Mouse (Mus musculus) stomach, embryonic 14.5 days (tissue): ENCODE results near the gene Zfp74. TPM values are rescaled to one million over a fixed set of nuclear protein-coding genes. Genes with fewer than 3 reads are reported as not detected.

Experiments
- ATAC-seq: fragments of 200-750 bp; cut with Nextera tagmentation; 2 replicates; pipeline ENCODE4 v1.8.0; 2017; ENCODE audit warnings: low read depth, moderate TSS enrichment; ENCODE audit not compliant: insufficient number of reproducible peaks, insufficient read depth, low FRiP score
- H3K27ac ChIP-seq: fragments of 300-500 bp; sonication (generic); 2 replicates; pipeline ENCODE4 v1.5.1; 2014; ENCODE audit warnings: mild to moderate bottlenecking, low read length, moderate library complexity, mixed read lengths
- H3K27me3 ChIP-seq: fragments of 300-500 bp; sonication (generic); 2 replicates; pipeline ENCODE4 v1.6.1; 2014; ENCODE audit warnings: low read length, control low read depth, mixed read lengths; ENCODE audit not compliant: control insufficient read depth, insufficient read depth
- H3K36me3 ChIP-seq: fragments of 300-500 bp; sonication (generic); 2 replicates; pipeline ENCODE4 v1.6.1; 2014; ENCODE audit warnings: mild to moderate bottlenecking, control low read depth, low read length, moderate library complexity, mixed read lengths; ENCODE audit not compliant: control insufficient read depth, insufficient read depth
- H3K4me1 ChIP-seq: fragments of 300-500 bp; sonication (generic); 2 replicates; pipeline ENCODE4 v1.6.1; 2014; ENCODE audit warnings: low read length, control low read depth, mixed read lengths; ENCODE audit not compliant: control insufficient read depth, insufficient read depth
- H3K4me2 ChIP-seq: fragments of 300-500 bp; sonication (generic); replicated peaks from 2 replicates; pipeline ENCODE4 v1.6.1; 2014; ENCODE audit warnings: low read depth, low read length, control low read depth
- H3K4me3 ChIP-seq: fragments of 300-500 bp; sonication (generic); 2 replicates; pipeline ENCODE4 v1.5.1; 2014; ENCODE audit warnings: low read depth, low read length, control low read depth
- H3K9ac ChIP-seq: fragments of 300-500 bp; sonication (generic); replicated peaks from 2 replicates; pipeline ENCODE4 v1.6.1; 2014; ENCODE audit warnings: low read depth, mild to moderate bottlenecking, control low read depth, low read length, moderate library complexity, mixed read lengths
- H3K9me3 ChIP-seq: fragments of 300-500 bp; sonication (generic); 2 replicates; pipeline ENCODE4 v1.6.1; 2016; ENCODE audit warnings: low read depth, low read length, control low read depth; ENCODE audit not compliant: control insufficient read depth
- WGBS: fragments of 180-500 bp; shearing (Covaris S2); extraction: QIAGEN DNeasy Blood & Tissue Kit; methylation state at CpG from one replicate; pipeline ENCODE4 v1.1.7; 2014; 5-methylcytosine and 5-hydroxymethylcytosine counted together
- polyA plus RNA-seq: library from polyadenylated mRNA; unstranded; fragments of >200 nt; fragmentation: Nextera tagmentation; extraction: Ambion mirVana; gene quantifications from 2 replicates; pipeline ENCODE4 v1.2.1, GENCODE M21; 2014

The Zfp74 gene
- polyA plus RNA-seq, 1 experiment from 2014 or later = 12.0 TPM

DNA sequence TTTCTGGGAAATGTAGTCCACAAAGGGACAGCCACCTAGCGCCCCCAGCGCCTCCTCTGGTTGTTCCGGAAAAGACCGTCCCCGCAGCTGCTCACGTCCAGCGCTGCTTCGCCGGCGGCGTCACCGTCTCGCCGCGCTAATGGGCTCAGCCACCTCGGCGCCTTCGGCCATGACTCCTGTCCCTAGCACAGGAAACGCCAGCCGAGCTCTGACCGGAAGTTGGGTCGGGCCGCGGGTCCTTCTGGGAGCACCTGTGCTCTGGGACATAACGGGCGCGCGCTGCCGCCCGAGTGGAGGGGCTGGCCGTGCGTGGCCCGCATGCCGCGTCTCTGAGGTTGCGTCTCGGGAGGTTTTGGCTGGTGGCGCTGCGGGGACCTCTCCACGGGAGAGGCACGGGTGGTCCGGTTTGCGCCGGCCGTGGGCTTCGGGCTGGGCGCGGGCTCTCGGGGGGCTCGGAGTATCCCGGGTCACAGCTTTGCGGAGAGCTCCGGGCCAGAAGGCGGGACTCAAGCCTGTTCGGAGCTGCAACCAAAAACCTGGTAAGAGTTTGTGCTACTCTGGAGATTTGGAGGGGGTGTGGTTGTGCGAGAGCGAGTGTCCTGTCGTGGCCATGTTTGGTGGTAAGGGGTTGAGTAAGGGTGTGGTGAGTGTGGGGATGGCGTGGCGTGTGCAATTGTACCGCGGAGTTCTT lies 29.9 kb upstream of the Zfp74 start, which contains the start of gene Zfp568:
Gene Zfp568 (plus strand): TSS at position 266 of the 691 bp plus-strand sequence.
- no peaks in the 10 kb centered on the region for H3K27me3 ChIP-seq
- H3K4me3 ChIP-seq = peak within 1 kb of the TSS; percentile 82
- H3K27ac ChIP-seq = peak within 1 kb of the TSS; percentile 97
- peaks cover 13% of the 10 kb centered on the region; the same call in 1 of the 2 replicates for H3K36me3 ChIP-seq
- 0 out of 2 replicates have a peak, but pooled peaks cover 10% of the 10 kb centered on the region for H3K4me1 ChIP-seq
- H3K9me3 ChIP-seq = no peaks in the 10 kb centered on the region; the same call in 1 of the 2 replicates
- peak; percentile 91 for ATAC-seq
- under 1% methylated on average over 62 of the region's 62 CpGs for WGBS
- H3K4me2 ChIP-seq = peak within 1 kb of the TSS; percentile 60
- peak within 1 kb of the TSS; percentile 69 for H3K9ac ChIP-seq

DNA sequence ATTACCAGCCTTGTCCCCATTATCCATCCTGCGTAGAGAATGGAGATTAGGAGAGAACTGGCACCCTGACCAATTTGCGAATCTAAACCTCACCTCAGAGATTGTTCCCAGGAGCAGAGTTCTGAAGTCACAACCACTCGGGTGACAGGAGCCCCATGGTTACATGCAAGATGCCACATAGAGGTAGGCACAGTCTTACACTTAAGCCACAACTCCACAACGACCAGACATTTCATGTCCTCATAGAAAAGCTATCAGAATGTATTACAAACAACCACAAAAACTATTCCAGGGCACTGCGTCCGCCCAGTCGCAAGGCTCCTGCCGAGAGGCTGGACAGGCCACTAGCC lies 29.4 kb upstream of the Zfp74 start:
- ATAC-seq = no peak
- WGBS = under 1% methylated on average over 8 of the region's 8 CpGs

DNA sequence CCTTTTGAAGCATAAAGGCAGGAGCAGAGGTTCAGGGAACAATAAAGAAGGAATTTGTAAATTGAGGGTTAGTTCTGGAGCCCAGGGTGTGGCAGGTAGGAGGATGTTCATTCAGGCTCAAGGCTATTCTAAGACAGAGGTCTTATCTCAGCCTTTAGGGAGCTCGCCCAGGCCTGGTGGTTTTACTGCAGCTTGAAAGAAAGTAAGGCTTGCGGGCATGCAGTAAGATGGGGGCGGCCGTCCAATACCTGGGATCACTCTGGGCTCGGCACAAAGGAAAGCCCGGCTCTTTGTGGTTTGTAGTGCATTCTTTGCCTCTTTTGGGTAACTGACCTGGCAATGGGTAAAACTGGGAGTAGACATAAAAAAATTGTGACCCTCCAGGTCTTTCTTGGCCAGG lies 29.0 kb upstream of the Zfp74 start:
- H3K4me2 ChIP-seq = peak overlapping the region; percentile 60
- WGBS = 39% methylated on average over 6 of the region's 6 CpGs
- peak overlapping the region; percentile 69; the same call in 1 of the 2 replicates for H3K9ac ChIP-seq
- H3K4me1 ChIP-seq = 0 out of 2 replicates have a peak, but pooled peaks cover 10% of the 10 kb centered on the region
- peak overlapping the region; percentile 82 for H3K4me3 ChIP-seq
- no peak for ATAC-seq
- no peaks in the 10 kb centered on the region for H3K27me3 ChIP-seq
- H3K27ac ChIP-seq = peak overlapping the region; percentile 97
- peaks cover 9% of the 10 kb centered on the region; the same call in 1 of the 2 replicates for H3K36me3 ChIP-seq
- no peaks in the 10 kb centered on the region; the same call in 1 of the 2 replicates for H3K9me3 ChIP-seq

More for the DNA sequence above, 29.4 kb upstream of the Zfp74 start:
- Histone ChIP-seq H3K9ac (peak overlapping the region; percentile 69), H3K36me3 (peaks cover 13% of the 10 kb centered on the region; the same call in 1 of the 2 replicates), H3K9me3 (no peaks in the 10 kb centered on the region; the same call in 1 of the 2 replicates), H3K4me1 (0 out of 2 replicates have a peak, but pooled peaks cover 10% of the 10 kb centered on the region), H3K27ac (peak overlapping the region; percentile 97), H3K27me3 (no peaks in the 10 kb centered on the region), H3K4me2 (peak overlapping the region; percentile 60), H3K4me3 (peak overlapping the region; percentile 82)

DNA sequence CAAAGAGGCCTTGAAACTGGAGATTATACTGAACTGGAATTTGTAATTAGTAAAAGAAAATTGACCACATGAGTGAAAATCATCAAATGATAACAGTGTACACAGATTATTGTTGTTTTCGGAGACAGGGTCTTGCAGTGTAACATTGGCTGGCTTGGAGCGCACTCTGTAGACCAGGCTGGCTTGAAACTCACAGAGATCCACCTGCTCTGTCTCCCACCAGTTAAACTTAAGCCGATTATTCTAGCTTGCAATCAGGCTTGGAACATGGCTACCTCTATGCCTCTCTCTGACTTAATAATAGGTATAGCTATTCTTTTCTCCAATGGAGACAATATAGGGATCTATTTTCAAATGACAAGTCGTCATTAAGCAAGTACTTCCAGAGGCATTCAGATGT lies 28.5 kb upstream of the Zfp74 start:
- Histone ChIP-seq H3K36me3 (peaks cover 6% of the 10 kb centered on the region; the same call in 1 of the 2 replicates), H3K9ac (no peak overlapping the region), H3K4me2 (peak overlapping the region; percentile 60), H3K4me1 (0 out of 2 replicates have a peak, but pooled peaks cover 10% of the 10 kb centered on the region), H3K27me3 (no peaks in the 10 kb centered on the region), H3K27ac (no peak overlapping the region; the same call in 1 of the 2 replicates), H3K9me3 (no peaks in the 10 kb centered on the region; the same call in 1 of the 2 replicates), H3K4me3 (0 out of 2 replicates have a peak overlapping the region, but pooled peaks have one; percentile 82)
- ATAC-seq = no peak
- WGBS = 84% methylated on average over 4 of the region's 4 CpGs

DNA sequence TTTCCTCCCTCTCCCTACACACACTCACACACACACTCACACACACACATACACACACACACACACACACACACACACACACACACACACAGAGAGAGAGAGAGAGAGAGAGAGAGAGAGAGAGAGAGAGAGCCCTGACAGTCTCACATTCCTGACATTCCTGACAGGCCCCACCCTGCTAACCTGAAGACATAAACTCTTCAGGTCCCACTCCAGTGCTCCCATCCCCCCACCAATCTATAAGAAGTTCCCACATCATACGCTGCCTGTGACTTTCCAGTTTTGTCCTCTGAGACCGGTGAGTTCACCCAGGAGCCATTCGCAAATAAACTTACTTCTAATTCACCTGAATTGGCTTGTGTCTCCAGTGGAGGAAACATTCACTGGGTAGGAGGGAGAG lies 28.0 kb upstream of the Zfp74 start:
- no peak for ATAC-seq
- Histone ChIP-seq H3K4me2 (no peak overlapping the region), H3K4me3 (no peak overlapping the region), H3K4me1 (0 out of 2 replicates have a peak, but pooled peaks cover 10% of the 10 kb centered on the region), H3K9me3 (no peaks in the 10 kb centered on the region; the same call in 1 of the 2 replicates), H3K9ac (no peak overlapping the region), H3K27ac (no peak overlapping the region), H3K36me3 (peaks cover 6% of the 10 kb centered on the region; the same call in 1 of the 2 replicates), H3K27me3 (no peaks in the 10 kb centered on the region)
- WGBS = 74% methylated on average over 3 of the region's 3 CpGs

DNA sequence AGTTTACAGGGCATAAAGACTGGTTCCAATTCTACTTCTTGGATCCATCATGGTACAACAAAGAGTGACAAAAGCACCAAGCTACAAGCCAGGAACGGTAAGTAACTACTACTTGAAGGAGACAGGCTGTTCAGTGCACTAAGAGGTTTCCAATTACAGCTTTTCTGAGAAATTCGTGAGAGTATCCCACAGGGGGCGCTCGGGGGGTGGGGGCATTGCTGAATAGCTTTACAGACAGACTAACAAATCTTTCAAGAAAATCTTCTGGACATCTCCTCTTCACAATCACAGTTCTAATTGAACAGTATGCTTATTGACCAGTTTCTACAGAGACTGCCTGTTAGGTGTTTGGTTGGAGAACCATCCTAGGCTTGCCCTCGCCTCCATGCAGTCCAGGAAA lies 27.6 kb upstream of the Zfp74 start:
- Histone ChIP-seq H3K36me3 (peaks cover 5% of the 10 kb centered on the region; the same call in 1 of the 2 replicates), H3K27me3 (no peaks in the 10 kb centered on the region), H3K9me3 (no peaks in the 10 kb centered on the region; the same call in 1 of the 2 replicates), H3K4me1 (0 out of 2 replicates have a peak, but pooled peaks cover 10% of the 10 kb centered on the region), H3K4me2 (no peak overlapping the region), H3K27ac (no peak overlapping the region), H3K9ac (no peak overlapping the region), H3K4me3 (no peak overlapping the region)
- 35% methylated on average over 5 of the region's 5 CpGs for WGBS
- no peak for ATAC-seq

DNA sequence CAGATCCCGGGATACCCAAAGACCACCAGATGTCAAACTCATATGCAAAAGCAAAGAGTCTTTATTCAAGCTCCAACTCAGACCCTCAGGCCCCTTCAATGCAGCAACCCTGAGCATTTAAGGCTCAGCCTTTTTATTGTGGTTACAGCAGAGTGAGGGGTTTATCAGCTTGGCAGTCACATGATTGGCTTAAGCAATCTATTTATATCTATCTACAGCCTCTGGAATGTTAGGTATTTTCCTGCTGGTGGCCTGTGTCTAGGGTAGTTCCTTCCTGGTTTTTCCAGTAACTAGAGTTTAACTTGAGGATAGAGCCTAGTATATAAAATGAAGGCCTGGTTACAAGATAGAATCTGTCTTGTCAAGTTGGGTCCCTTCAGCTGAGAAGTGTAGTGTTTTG lies 26.9 kb upstream of the Zfp74 start:
- Histone ChIP-seq H3K9me3 (no peaks in the 10 kb centered on the region; the same call in 1 of the 2 replicates), H3K9ac (no peak overlapping the region), H3K27ac (no peak overlapping the region), H3K27me3 (no peaks in the 10 kb centered on the region), H3K36me3 (no peaks in the 10 kb centered on the region), H3K4me3 (no peak overlapping the region), H3K4me1 (0 out of 2 replicates have a peak, but pooled peaks cover 9% of the 10 kb centered on the region), H3K4me2 (no peak overlapping the region)
- no peak for ATAC-seq
- WGBS = 86% methylated on average over 1 of the region's 1 CpGs

DNA sequence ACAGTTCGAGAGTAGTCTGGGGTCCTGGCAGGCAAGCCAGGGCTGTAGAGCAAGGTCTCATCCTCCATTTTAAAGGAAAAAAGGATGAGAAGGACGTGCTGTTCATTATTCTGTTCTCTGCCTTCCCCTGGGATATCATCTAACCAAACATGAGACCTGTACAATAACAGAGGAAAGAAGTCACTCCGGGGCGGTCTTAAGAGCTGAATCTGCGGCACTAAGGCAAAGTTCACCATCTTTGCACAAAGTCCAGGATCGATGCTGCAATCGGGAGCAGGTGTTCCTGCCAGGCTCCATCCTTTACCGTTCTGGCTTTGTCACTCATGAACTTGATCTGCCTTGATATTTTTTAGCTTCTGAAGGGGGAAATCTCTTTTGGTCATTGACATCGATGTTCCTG lies 16.8 kb upstream of the Zfp74 start:
- ATAC-seq = no peak
- H3K27me3 ChIP-seq = no peaks in the 10 kb centered on the region
- H3K36me3 ChIP-seq = no peaks in the 10 kb centered on the region
- no peak overlapping the region for H3K4me3 ChIP-seq
- H3K4me2 ChIP-seq = no peak overlapping the region
- H3K27ac ChIP-seq = no peak overlapping the region
- H3K9me3 ChIP-seq = no peaks in the 10 kb centered on the region
- WGBS = 86% methylated on average over 9 of the region's 9 CpGs
- no peaks in the 10 kb centered on the region for H3K4me1 ChIP-seq
- no peak overlapping the region for H3K9ac ChIP-seq
